Mouse (Mus musculus): Measurements from ENCODE around the gene Lbh.

GRCm38 (mm10) chr17:72922206-72922605, 4.1 kb downstream of the Lbh start:
- TF ChIP-seq CTCF (IDR thresholded peaks at IDR 0.05; ENCODE audit: borderline replicate concordance, insufficient read depth, low read length) (no peak), POLR2A (IDR thresholded peaks at IDR 0.05; ENCODE audit: low read depth, low read length) (no peak)

Data from embryonic fibroblast, embryonic 13.5 days (primary cell).